ENCODE assay signal across 29 mouse cellular contexts in genomic region chr3:58895131-58895530, GRCm38 (mm10). TPM values are rescaled to one million over a fixed set of nuclear protein-coding genes. Genes with fewer than 3 reads are reported as not detected.
"Had no signal": no experiment of that assay in that cellular context is flagged by ENCODE, and none has a peak within 500 bp of the region (broad histone marks: within the 10 kb centered on the region; RNA-seq: fewer than 3 reads in every experiment).

No protein-coding gene starts in this region.

- H3K4me1 ChIP-seq: heart, embryonic 13.5 days; heart, embryonic 15.5 days; hindbrain, embryonic 13.5 days; hindbrain, embryonic 15.5 days; kidney, embryonic 15.5 days; limb, embryonic 10.5 days; limb, embryonic 12.5 days; liver, embryonic 13.5 days; liver, embryonic 15.5 days had no signal

- H3K27me3 ChIP-seq: heart, embryonic 13.5 days; heart, embryonic 15.5 days; hindbrain, embryonic 13.5 days; hindbrain, embryonic 15.5 days; kidney, embryonic 15.5 days; limb, embryonic 12.5 days; liver, embryonic 13.5 days; liver, embryonic 15.5 days had no signal

- ATAC-seq: hindbrain, postnatal 0 days; intestine, embryonic 16.5 days had no signal

- H3K27ac ChIP-seq: heart, embryonic 13.5 days; heart, embryonic 15.5 days; hindbrain, embryonic 13.5 days; hindbrain, embryonic 15.5 days; hindbrain, postnatal 0 days; kidney, embryonic 15.5 days; kidney, postnatal 0 days; layer of hippocampus, adult 2 months; left cerebral cortex, adult 2 months; limb, embryonic 10.5 days; limb, embryonic 12.5 days; liver, embryonic 13.5 days; liver, embryonic 15.5 days had no signal

- H3K36me3 ChIP-seq: heart, embryonic 13.5 days; heart, embryonic 15.5 days; hindbrain, embryonic 13.5 days; hindbrain, embryonic 15.5 days; kidney, embryonic 15.5 days; limb, embryonic 10.5 days; limb, embryonic 12.5 days; liver, embryonic 13.5 days; liver, embryonic 15.5 days had no signal

- H3K4me2 ChIP-seq: heart, embryonic 11.5 days; heart, embryonic 13.5 days; heart, embryonic 15.5 days; hindbrain, embryonic 13.5 days; hindbrain, embryonic 15.5 days; kidney, embryonic 15.5 days; limb, embryonic 12.5 days; liver, embryonic 11.5 days; liver, embryonic 13.5 days; liver, embryonic 15.5 days had no signal

- H3K9me3 ChIP-seq: heart, embryonic 13.5 days; heart, embryonic 15.5 days; hindbrain, embryonic 13.5 days; hindbrain, embryonic 15.5 days; kidney, embryonic 15.5 days; limb, embryonic 10.5 days; limb, embryonic 12.5 days; liver, embryonic 13.5 days; liver, embryonic 15.5 days had no signal

- DNase-seq: gastrocnemius, postnatal 14 days; gastrocnemius, postnatal 36 days; heart, adult 18-20 months; heart, postnatal 14 days; heart, postnatal 36 days; kidney, adult 11 months; kidney, adult 2 months; kidney, adult 9 months; kidney, postnatal 14 days; kidney, postnatal 4 days; liver; liver, embryonic 13.5 days had no signal

- H3K4me3 ChIP-seq: heart, embryonic 13.5 days; heart, embryonic 15.5 days; hindbrain, embryonic 13.5 days; hindbrain, embryonic 15.5 days; kidney, embryonic 15.5 days; layer of hippocampus, adult 2 months; left cerebral cortex, adult 2 months; limb, embryonic 10.5 days; limb, embryonic 12.5 days; liver, embryonic 13.5 days; liver, embryonic 15.5 days had no signal

- H3K9ac ChIP-seq: heart, embryonic 13.5 days; heart, embryonic 15.5 days; hindbrain, embryonic 13.5 days; hindbrain, embryonic 15.5 days; kidney, embryonic 15.5 days; limb, embryonic 12.5 days; liver, embryonic 13.5 days; liver, embryonic 15.5 days had no signal

RNA-seq across cellular contexts. Expression of gene Clrn1, which starts 10.0 kb away (rescaled TPM):
- polyA plus RNA-seq: heart, postnatal 0 days; intestine, embryonic 14.5 days; intestine, embryonic 16.5 days; kidney, adult 2 months; liver, embryonic 13.5 days; liver, embryonic 15.5 days had no signal
